Mouse (Mus musculus) heart, embryonic 14.5 days (tissue): ENCODE measurements around the gene Fcf1. TPM values are rescaled to one million over a fixed set of nuclear protein-coding genes. Genes with fewer than 3 reads are reported as not detected.

Source experiments
- ATAC-seq: fragments of 200-750 bp; cut with Nextera tagmentation; 2 replicates; pipeline ENCODE4 v1.8.0; 2017; ENCODE audit warnings: low read depth, moderate TSS enrichment; ENCODE audit not compliant: insufficient number of reproducible peaks, insufficient read depth, low FRiP score
- H3K27ac ChIP-seq, 2 experiments: fragments of 200-500 bp in 1 of 2; fragments of 300-500 bp in 1 of 2; sonication (generic) in 1 of 2; replicated peaks in 1 of 2; 2 replicates each; pipeline ENCODE4 v1.5.1; 2012 to 2014; ENCODE audit warnings: low read depth in 2 of 2, low read length in 2 of 2, control low read depth in 1 of 2, mild to moderate bottlenecking in 1 of 2, mixed read lengths in 1 of 2; ENCODE audit not compliant: control insufficient read depth in 1 of 2, insufficient read depth in 1 of 2
- H3K27me3 ChIP-seq: fragments of 300-500 bp; sonication (generic); 2 replicates; pipeline ENCODE4 v1.6.1; 2014; ENCODE audit warnings: mild to moderate bottlenecking, low read length, control low read depth; ENCODE audit not compliant: control insufficient read depth, insufficient read depth
- H3K36me3 ChIP-seq: fragments of 300-500 bp; sonication (generic); 2 replicates; pipeline ENCODE4 v1.6.1; 2014; ENCODE audit warnings: mild to moderate bottlenecking, control low read depth, low read length, mixed read lengths; ENCODE audit not compliant: control insufficient read depth, insufficient read depth
- H3K4me1 ChIP-seq, 2 experiments: fragments of 200-500 bp in 1 of 2; fragments of 300-500 bp in 1 of 2; sonication (generic) in 1 of 2; 2 replicates each; pipeline ENCODE4 v1.6.1; 2012 to 2014; ENCODE audit warnings: low read length in 2 of 2, control low read depth in 1 of 2, mixed read lengths in 1 of 2; ENCODE audit not compliant: control insufficient read depth in 2 of 2, insufficient read depth in 2 of 2
- H3K4me2 ChIP-seq: fragments of 300-500 bp; sonication (generic); 2 replicates; pipeline ENCODE4 v1.6.1; 2014; ENCODE audit warnings: mild to moderate bottlenecking, low read length
- H3K4me3 ChIP-seq, 2 experiments: fragments of 200-500 bp in 1 of 2; fragments of 300-500 bp in 1 of 2; sonication (generic) in 1 of 2; 2 replicates each; pipeline ENCODE4 v1.5.1; 2012 to 2014; ENCODE audit warnings: low read length in 2 of 2, mild to moderate bottlenecking in 2 of 2, control low read depth in 1 of 2, low read depth in 1 of 2, moderate library complexity in 1 of 2; ENCODE audit not compliant: control insufficient read depth in 1 of 2, insufficient read depth in 1 of 2
- H3K9ac ChIP-seq: fragments of 300-500 bp; sonication (generic); 2 replicates; pipeline ENCODE4 v1.6.1; 2014; ENCODE audit warnings: mild to moderate bottlenecking, low read length
- H3K9me3 ChIP-seq: fragments of 300-500 bp; sonication (generic); 2 replicates; pipeline ENCODE4 v1.6.1; 2016; ENCODE audit warnings: low read length, control low read depth; ENCODE audit not compliant: control insufficient read depth
- WGBS: fragments of 180-500 bp; shearing (Covaris S2); extraction: QIAGEN DNeasy Blood & Tissue Kit; methylation state at CpG from one replicate; pipeline ENCODE4 v1.1.7; 2014; 5-methylcytosine and 5-hydroxymethylcytosine counted together
- polyA plus RNA-seq: library from polyadenylated mRNA; unstranded; fragments of >200 nt; fragmentation: Nextera tagmentation; extraction: Ambion mirVana; gene quantifications from 2 replicates; pipeline ENCODE4 v1.2.1, GENCODE M21; 2014

Gene Fcf1
- polyA plus RNA-seq, result 88.8 and 91.9 TPM in 2 replicates

GRCm38 (mm10) chr12:84970428-84971096 is at the start of gene Fcf1, which contains the start of gene Arel1:
Gene Fcf1 (plus strand): TSS chr12:84970897.
Gene Arel1 (minus strand): TSS chr12:84970900.
- ATAC-seq, result peak; percentile 54; the same call in 1 of the 2 replicates
- Histone ChIP-seq H3K4me2 (peak within 1 kb of the TSS; percentile 95), H3K9ac (peak within 1 kb of the TSS; percentile 82), H3K27me3 (no peaks in the 10 kb centered on the region), H3K4me3 (peak within 1 kb of the TSS; percentile 74 to 98), H3K27ac (no peak within 1 kb of the TSS), H3K4me1 (peaks cover 2 to 12% of the 10 kb centered on the region in 2 experiments; a peak in 3 of 4 replicates), H3K9me3 (no peaks in the 10 kb centered on the region), H3K36me3 (peaks cover 31% of the 10 kb centered on the region)
- under 1% methylated on average over 42 of the region's 42 CpGs for WGBS

GRCm38 (mm10) chr12:84921881-84922419 is 48.7 kb upstream of the Fcf1 start:
- H3K9me3 ChIP-seq, result no peaks in the 10 kb centered on the region
- 0 out of 4 replicates have a peak, but pooled peaks cover 0 to 9% of the 10 kb centered on the region in 2 experiments for H3K4me1 ChIP-seq
- WGBS, result 57% methylated on average over 8 of the region's 8 CpGs
- peak overlapping the region in 1 of 2 experiments; percentile 73; a peak in 3 of 4 replicates for H3K27ac ChIP-seq
- H3K9ac ChIP-seq, result peak overlapping the region; percentile 58
- H3K4me3 ChIP-seq, result peak overlapping the region in 1 of 2 experiments; percentile 20; a peak in 1 of 4 replicates
- peak overlapping the region; percentile 43 for H3K4me2 ChIP-seq
- no peaks in the 10 kb centered on the region for H3K27me3 ChIP-seq
- no peak for ATAC-seq
- H3K36me3 ChIP-seq, result peaks cover 83% of the 10 kb centered on the region

- Histone ChIP-seq H3K9me3 (no peaks in the 10 kb centered on the region), H3K4me2 (no peak overlapping the region), H3K4me1 (0 out of 4 replicates have a peak, but pooled peaks cover 0 to 7% of the 10 kb centered on the region in 2 experiments), H3K27me3 (no peaks in the 10 kb centered on the region), H3K4me3 (no peak overlapping the region), H3K9ac (no peak overlapping the region), H3K36me3 (peaks cover 88% of the 10 kb centered on the region), H3K27ac (no peak overlapping the region)
- 92% methylated on average over 5 of the region's 5 CpGs for WGBS
- ATAC-seq, result no peak
Observed at GRCm38 (mm10) chr12:84924324-84924723, 46.4 kb upstream of the Fcf1 start.

- WGBS, result 94% methylated on average over 6 of the region's 6 CpGs
- Histone ChIP-seq H3K9me3 (no peaks in the 10 kb centered on the region), H3K9ac (no peak overlapping the region), H3K36me3 (peaks cover 90% of the 10 kb centered on the region), H3K4me1 (0 out of 4 replicates have a peak, but pooled peaks cover 0 to 7% of the 10 kb centered on the region in 2 experiments), H3K27ac (no peak overlapping the region), H3K27me3 (no peaks in the 10 kb centered on the region), H3K4me2 (no peak overlapping the region), H3K4me3 (no peak overlapping the region)
- no peak for ATAC-seq
Observed at GRCm38 (mm10) chr12:84926542-84926941, 44.2 kb upstream of the Fcf1 start.

GRCm38 (mm10) chr12:84932210-84932609 is 38.5 kb upstream of the Fcf1 start:
- H3K9me3 ChIP-seq, result no peaks in the 10 kb centered on the region
- H3K27me3 ChIP-seq, result no peaks in the 10 kb centered on the region
- H3K4me2 ChIP-seq, result no peak overlapping the region
- H3K27ac ChIP-seq, result no peak overlapping the region
- ATAC-seq, result no peak
- H3K36me3 ChIP-seq, result peaks cover 68% of the 10 kb centered on the region
- 93% methylated on average over 6 of the region's 6 CpGs for WGBS
- H3K9ac ChIP-seq, result no peak overlapping the region
- no peak overlapping the region for H3K4me3 ChIP-seq
- H3K4me1 ChIP-seq, result peaks cover 5 to 8% of the 10 kb centered on the region in 2 experiments; a peak in 3 of 4 replicates

- Histone ChIP-seq H3K4me2 (no peak overlapping the region), H3K27me3 (no peaks in the 10 kb centered on the region), H3K9ac (no peak overlapping the region), H3K9me3 (no peaks in the 10 kb centered on the region), H3K4me3 (no peak overlapping the region), H3K4me1 (peaks cover 8 to 14% of the 10 kb centered on the region in 2 experiments), H3K36me3 (peaks cover 53% of the 10 kb centered on the region), H3K27ac (peak overlapping the region; percentile 35 to 60; a peak in 3 of 4 replicates)
- peak; percentile 59; the same call in 1 of the 2 replicates for ATAC-seq
- WGBS, result 45% methylated on average over 5 of the region's 5 CpGs
Observed at GRCm38 (mm10) chr12:84935343-84935742, 35.4 kb upstream of the Fcf1 start.

- no peak overlapping the region for H3K4me3 ChIP-seq
- H3K9me3 ChIP-seq, result no peaks in the 10 kb centered on the region
- H3K9ac ChIP-seq, result no peak overlapping the region
- H3K4me2 ChIP-seq, result no peak overlapping the region
- peaks cover 47% of the 10 kb centered on the region for H3K36me3 ChIP-seq
- H3K27ac ChIP-seq, result peak overlapping the region; percentile 12 to 67; a peak in 3 of 4 replicates
- no peak for ATAC-seq
- H3K4me1 ChIP-seq, result peaks cover 19 to 30% of the 10 kb centered on the region in 2 experiments
- no peaks in the 10 kb centered on the region for H3K27me3 ChIP-seq
- 56% methylated on average over 7 of the region's 7 CpGs for WGBS
Observed at GRCm38 (mm10) chr12:84939117-84939516, 31.6 kb upstream of the Fcf1 start.
